Mouse (Mus musculus) embryo, embryonic 11 days (tissue): ENCODE data around the gene Ppp6r2.
A peak's percentile ranks its signal among the peaks of the same experiment; 100 is the strongest.

Experiments
- DNase-seq: peaks from one replicate; pipeline ENCODE4 v3.0.0-alpha.2; 2015

The Ppp6r2 gene

DNA sequence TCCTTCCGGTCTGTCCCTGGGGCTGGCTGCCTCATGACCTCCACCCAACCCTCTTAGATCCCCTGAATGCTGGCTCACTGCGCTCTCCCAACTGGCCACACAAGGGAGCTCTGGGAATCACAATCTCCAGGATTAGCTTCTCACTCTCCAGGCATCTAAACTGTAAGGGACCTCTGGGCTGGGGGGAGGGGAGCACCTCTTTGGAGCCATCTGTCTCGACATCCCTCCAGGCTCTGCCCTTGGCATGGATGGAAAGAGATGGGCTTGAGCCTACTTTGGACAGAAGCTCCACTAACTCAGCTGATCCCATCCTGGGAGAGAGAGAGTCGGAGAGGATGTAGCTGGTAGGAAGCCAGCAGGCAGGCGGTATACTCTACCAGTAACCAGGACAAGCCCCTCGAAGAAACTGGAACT is 29.0 kb upstream of the Ppp6r2 start:
- DNase-seq = peak; percentile 58

GRCm38 (mm10) chr15:89182842-89183241 is 28.5 kb upstream of the Ppp6r2 start:
- DNase-seq = no peak

GRCm38 (mm10) chr15:89184141-89184936 is 27.0 kb upstream of the Ppp6r2 start:
- no peak for DNase-seq

- no peak for DNase-seq
These were observed 26.5 kb upstream of the Ppp6r2 start for GRCm38 (mm10) chr15:89184937-89185227.

DNA sequence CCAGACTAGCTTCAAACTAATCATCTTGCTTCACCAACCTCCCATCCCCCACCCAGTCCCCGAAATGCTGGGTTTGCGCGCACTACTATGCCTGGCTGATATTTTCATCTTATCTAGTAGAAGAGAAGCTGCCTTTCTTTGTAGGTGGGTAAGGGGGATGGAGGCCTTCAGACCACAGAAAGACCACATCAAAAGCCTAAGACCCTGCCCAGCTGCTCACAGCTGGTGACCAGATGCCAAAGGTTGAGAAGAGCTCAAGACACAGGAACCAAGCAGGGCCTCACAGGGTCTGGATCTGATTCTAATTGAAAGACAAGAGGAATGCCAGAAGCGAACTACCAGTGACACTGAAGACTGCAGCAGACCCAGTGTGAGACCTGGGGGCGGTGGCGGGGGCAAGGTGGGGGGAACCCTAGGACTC is 16.1 kb upstream of the Ppp6r2 start:
- DNase-seq = peak; percentile 77

DNA sequence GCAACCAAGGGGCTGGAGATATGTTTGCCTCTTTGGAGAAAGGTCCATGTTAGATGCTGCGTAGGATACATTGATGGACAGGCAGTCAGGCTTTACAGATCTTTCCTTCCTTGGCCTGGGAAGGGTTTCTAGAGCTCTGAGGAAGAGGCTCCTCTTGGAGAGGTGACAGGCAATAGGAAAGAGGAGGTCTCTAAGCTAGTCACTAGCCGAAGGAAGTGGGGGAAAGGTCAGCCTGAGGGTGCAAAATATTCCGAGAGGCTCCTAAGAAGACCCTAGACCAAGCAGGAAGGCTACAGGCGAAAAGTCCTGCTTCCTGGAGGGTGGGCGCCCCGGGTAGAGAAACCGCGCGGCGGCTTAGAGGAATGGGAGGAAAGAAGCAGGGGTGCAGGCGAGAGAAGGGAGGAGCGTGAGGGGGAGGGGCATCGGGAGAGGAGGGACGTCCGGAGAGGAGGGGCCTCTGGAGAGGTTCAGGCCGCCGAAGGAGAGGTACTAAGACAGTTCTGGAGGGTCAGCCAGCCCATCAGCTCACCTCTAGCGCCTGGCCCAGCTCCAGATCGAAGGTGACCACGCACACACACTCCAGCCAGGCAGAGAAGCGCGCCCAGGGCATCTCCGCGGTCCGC is 15.6 kb upstream of the Ppp6r2 start:
- peak; percentile 92 for DNase-seq

DNA sequence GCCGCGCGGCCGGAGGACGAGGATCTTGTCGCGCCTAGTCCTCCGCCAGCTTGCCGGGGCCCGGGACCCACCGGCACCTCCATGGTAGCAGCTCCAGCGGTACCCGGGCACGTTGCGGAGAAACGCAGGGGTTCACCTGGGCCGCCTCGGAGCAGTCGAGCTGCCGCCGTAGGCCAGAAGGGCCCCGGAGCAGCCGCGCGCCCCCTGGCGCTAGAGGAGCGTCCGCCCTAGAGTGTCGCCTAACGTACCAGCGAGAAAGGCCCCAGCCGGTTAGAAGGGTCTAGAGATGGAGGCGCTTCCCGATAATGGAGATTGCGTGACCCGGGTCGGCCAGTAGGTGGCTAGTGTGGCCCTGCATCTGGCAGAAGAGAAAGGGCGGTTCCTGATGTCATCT is 15.0 kb upstream of the Ppp6r2 start, which contains the start of gene Dennd6b:
TSS of gene Dennd6b (minus strand) at position 184 of the 394 bp plus-strand sequence.
- peak; percentile 98 for DNase-seq

DNA sequence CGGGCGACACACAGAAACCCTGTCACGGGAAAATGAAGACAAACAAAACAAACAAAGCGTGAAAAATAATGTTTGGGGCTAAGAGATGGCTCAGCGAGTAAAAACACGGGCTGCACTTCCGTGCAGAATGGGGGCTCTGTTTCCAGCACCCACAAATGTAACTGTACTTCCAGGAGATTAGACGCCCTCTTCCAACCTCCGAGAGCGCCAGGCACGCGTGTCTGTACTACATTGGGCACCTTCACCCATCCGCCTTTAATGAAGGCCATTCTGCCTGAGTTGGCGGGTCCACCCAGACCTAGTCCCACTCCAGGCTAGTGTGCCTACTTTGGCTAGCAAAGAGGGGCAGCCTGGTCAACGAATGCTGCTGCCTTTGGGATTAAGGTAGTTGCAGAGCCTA is 14.3 kb upstream of the Ppp6r2 start:
- no peak for DNase-seq

DNA sequence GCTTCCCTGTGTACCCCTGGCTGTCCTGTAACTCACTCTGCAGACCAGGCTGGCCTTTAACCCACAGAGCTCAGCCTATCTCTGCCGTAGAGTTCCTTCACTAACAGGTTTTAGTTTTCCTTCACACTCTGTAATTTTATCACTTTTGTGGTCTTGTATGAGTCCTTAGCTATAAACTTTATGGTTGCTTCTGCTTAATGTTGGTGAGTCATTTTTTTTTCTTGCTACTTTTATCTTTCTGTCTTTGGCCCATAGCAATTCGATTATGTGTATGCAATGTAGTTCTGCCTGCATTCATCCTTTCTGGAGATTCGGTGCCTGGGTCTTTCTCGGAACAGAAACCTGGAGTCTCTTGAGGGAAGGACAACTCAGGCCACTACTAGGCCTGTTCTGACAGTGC is 3.9 kb upstream of the Ppp6r2 start:
- no peak for DNase-seq

GRCm38 (mm10) chr15:89209886-89210761 is 1.2 kb upstream of the Ppp6r2 start:
- DNase-seq = peak; percentile 87

- DNase-seq = no peak
These were observed 536 bp downstream of the Ppp6r2 start for GRCm38 (mm10) chr15:89211716-89212461.

GRCm38 (mm10) chr15:89212495-89212894 is 1.1 kb downstream of the Ppp6r2 start:
- no peak for DNase-seq

GRCm38 (mm10) chr15:89213517-89213916 is 2.2 kb downstream of the Ppp6r2 start:
- no peak for DNase-seq

- DNase-seq = no peak
These were observed 3.6 kb downstream of the Ppp6r2 start for GRCm38 (mm10) chr15:89214953-89215352.

- DNase-seq = no peak
These were observed 4.4 kb downstream of the Ppp6r2 start for GRCm38 (mm10) chr15:89215611-89216233.

DNA sequence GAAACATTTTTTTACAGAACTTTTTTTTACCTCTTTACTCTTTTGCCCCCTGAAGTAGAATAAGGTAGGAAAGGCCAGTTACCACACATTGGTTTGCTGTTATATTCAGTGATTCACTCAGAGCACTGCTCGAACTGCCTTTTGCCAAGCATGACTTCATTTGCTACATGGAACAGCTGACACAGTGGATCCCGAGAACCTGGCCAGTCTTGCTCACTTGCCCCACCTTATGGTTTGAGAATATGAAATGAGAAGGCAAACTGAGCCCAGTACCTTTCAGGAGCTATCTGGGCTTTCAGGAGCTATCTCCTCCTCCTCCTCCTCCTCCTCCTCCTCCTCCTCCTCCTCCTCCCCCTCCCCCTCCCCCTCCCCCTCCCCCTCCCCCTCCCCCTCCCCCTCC is 22.2 kb downstream of the Ppp6r2 start:
- DNase-seq = no peak

GRCm38 (mm10) chr15:89234052-89234451 is 22.7 kb downstream of the Ppp6r2 start:
- DNase-seq = no peak

DNA sequence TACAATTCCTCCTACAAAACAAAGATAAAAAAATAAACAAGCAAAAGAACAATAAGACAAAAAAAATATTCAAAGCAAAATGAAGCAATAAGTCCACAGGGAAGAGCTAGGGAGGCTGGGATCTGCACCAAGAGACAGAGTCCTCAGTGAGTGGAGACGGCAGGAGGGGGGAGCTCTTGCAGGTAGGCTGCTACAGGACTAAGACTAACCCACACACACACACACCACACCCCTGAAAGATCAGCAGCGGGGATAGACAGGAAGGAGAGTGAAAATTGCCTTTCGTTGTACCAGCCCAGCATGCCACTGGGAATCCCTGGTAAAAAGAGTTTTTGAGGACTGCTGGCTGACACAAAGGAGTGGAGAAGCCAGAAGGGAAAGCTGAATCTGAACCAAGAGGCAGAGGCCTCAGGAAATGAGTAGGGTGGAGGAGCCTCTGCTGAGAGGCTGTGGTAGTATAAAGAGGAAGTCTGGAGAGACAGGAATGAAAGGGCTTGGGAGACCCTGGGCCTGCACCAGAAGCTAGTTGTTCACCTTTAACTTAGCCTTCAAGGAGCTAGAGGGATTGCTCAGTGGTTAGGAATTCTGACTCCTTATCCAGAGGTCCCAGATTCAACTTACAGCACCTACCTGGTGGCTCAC is 28.5 kb downstream of the Ppp6r2 start:
- DNase-seq = no peak

GRCm38 (mm10) chr15:89241025-89241424 is 29.7 kb downstream of the Ppp6r2 start:
- no peak for DNase-seq

DNA sequence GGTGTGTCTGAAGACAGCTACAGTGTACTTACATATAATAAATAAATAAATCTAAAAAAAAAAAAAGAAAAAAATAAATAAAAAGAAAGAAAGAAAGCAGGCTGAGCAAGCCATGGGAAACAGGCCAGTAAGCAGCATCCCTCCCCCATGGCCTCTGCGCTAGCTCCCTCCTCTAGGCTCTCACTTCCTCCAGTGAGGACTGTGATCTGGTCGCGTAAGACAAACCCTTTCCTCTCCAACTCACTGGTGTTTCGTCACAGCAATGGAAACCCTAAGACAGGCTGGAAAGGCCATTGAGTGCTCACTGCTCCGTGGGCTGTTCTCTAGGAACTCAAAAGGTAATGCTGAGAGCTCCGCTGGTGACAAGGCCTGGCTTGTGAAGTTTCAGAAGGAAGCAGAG is 37.7 kb downstream of the Ppp6r2 start:
- no peak for DNase-seq

- peak; percentile 59 for DNase-seq
These were observed 44.0 kb downstream of the Ppp6r2 start for GRCm38 (mm10) chr15:89255330-89255729.

- DNase-seq = no peak
These were observed 47.6 kb downstream of the Ppp6r2 start for GRCm38 (mm10) chr15:89258997-89259396.
